In genomic region chr5:112576361-112576992, GRCm38 (mm10) we compare ENCODE assay signal across 8 mouse cellular contexts. TPM values are rescaled to one million over a fixed set of nuclear protein-coding genes. Genes with fewer than 3 reads are reported as not detected.
A peak's percentile ranks its signal among the peaks of the same experiment; 100 is the strongest.
DNase-seq lines count a peak whose midpoint lies in the region; ATAC-seq and TF ChIP-seq lines count a peak whose summit lies in the region.

No protein-coding gene starts in this region.

- WGBS in kidney, embryonic 15.5 days = 2% methylated on average over 48 of the region's 48 CpGs
- under 1% methylated on average over 48 of the region's 48 CpGs for WGBS in forebrain, postnatal 0 days
- 2% methylated on average over 48 of the region's 48 CpGs for WGBS in liver, embryonic 13.5 days (ENCODE audit: insufficient replicate concordance)

- peak overlapping the region; percentile 38 for H3K4me3 ChIP-seq in kidney, embryonic 15.5 days (replicated peaks)
- H3K4me3 ChIP-seq in forebrain, postnatal 0 days (ENCODE audit: low read depth, low read length) = peak overlapping the region; percentile 73
- H3K4me3 ChIP-seq in liver, embryonic 13.5 days (replicated peaks) = 0 out of 2 replicates have a peak overlapping the region, but pooled peaks have one; percentile 10

- peak; percentile 17; the same call in 1 of the 2 replicates for ATAC-seq in kidney, embryonic 15.5 days (replicated peaks; ENCODE audit: low FRiP score)
- peak; percentile 30 for ATAC-seq in forebrain, postnatal 0 days
- ATAC-seq in liver, embryonic 13.5 days (ENCODE audit: low read depth) = no peak
- ATAC-seq in megakaryocyte-erythroid progenitor cell, adult 5-6 weeks (replicated peaks; ENCODE audit: low FRiP score, low TSS enrichment, poor library complexity, severe bottlenecking) = no peak

- DNase-seq in kidney, postnatal 10 days = no peak
- DNase-seq in cerebellum, adult 8-10 months = peak; percentile 73
- DNase-seq in forebrain, postnatal 0 days = peak; percentile 77
- no peak for DNase-seq in liver, embryonic 13.5 days
- DNase-seq in ovary, postnatal 36 days (ENCODE audit: low spot score) = no peak
- no peak for DNase-seq in Muller cell, postnatal 12 days (ENCODE audit: inconsistent ontology term)

- H3K4me2 ChIP-seq in kidney, embryonic 15.5 days = peak overlapping the region; percentile 58
- H3K4me2 ChIP-seq in forebrain, postnatal 0 days (ENCODE audit: low read depth) = peak overlapping the region; percentile 77
- peak overlapping the region; percentile 28 for H3K4me2 ChIP-seq in liver, embryonic 13.5 days

- TF ChIP-seq CTCF in forebrain, postnatal 0 days (IDR thresholded peaks at IDR 0.05; ENCODE audit: low read depth) = no peak

- no peak overlapping the region for H3K27ac ChIP-seq in kidney, embryonic 15.5 days
- H3K27ac ChIP-seq in forebrain, postnatal 0 days (ENCODE audit: low read depth, low read length) = peak overlapping the region; percentile 88
- no peak overlapping the region for H3K27ac ChIP-seq in liver, embryonic 13.5 days

- no peaks in the 10 kb centered on the region for H3K9me3 ChIP-seq in kidney, embryonic 15.5 days (replicated peaks)
- no peaks in the 10 kb centered on the region for H3K9me3 ChIP-seq in forebrain, postnatal 0 days (ENCODE audit: low read length)
- H3K9me3 ChIP-seq in liver, embryonic 13.5 days (replicated peaks) = 0 out of 2 replicates have a peak, but pooled peaks cover 3% of the 10 kb centered on the region

- H3K9ac ChIP-seq in kidney, embryonic 15.5 days = no peak overlapping the region
- H3K9ac ChIP-seq in forebrain, postnatal 0 days = peak overlapping the region; percentile 91
- H3K9ac ChIP-seq in liver, embryonic 13.5 days = no peak overlapping the region

- peaks cover 20% of the 10 kb centered on the region for H3K4me1 ChIP-seq in kidney, embryonic 15.5 days
- H3K4me1 ChIP-seq in forebrain, postnatal 0 days (ENCODE audit: insufficient read depth) = peaks cover 19% of the 10 kb centered on the region; the same call in 1 of the 2 replicates
- no peaks in the 10 kb centered on the region for H3K4me1 ChIP-seq in liver, embryonic 13.5 days (replicated peaks)

- H3K36me3 ChIP-seq in kidney, embryonic 15.5 days = no peaks in the 10 kb centered on the region
- H3K36me3 ChIP-seq in forebrain, postnatal 0 days (ENCODE audit: insufficient read depth) = no peaks in the 10 kb centered on the region
- no peaks in the 10 kb centered on the region for H3K36me3 ChIP-seq in liver, embryonic 13.5 days

- H3K27me3 ChIP-seq in kidney, embryonic 15.5 days = peaks cover 87% of the 10 kb centered on the region
- H3K27me3 ChIP-seq in forebrain, postnatal 0 days (ENCODE audit: insufficient read depth, low read length) = no peaks in the 10 kb centered on the region
- peaks cover 55% of the 10 kb centered on the region for H3K27me3 ChIP-seq in liver, embryonic 13.5 days

RNA-seq across cellular contexts. Expression of gene Sez6l, which starts 0.5 kb away (rescaled TPM):
- polyA plus RNA-seq in kidney, embryonic 15.5 days (2015; fragmentation: Nextera tagmentation; extraction: Ambion mirVana) = 0.41 and 0.82 TPM in 2 replicates
- total RNA-seq in forebrain, postnatal 0 days (2014; rRNA removed) = 46.3 and 73.8 TPM in 2 replicates
- 28.3 and 48.4 TPM in 2 replicates for polyA plus RNA-seq in forebrain, postnatal 0 days (2015; fragmentation: Nextera tagmentation; extraction: Ambion mirVana)
- 0.05 and 0.06 TPM in 2 replicates for polyA plus RNA-seq in liver, embryonic 13.5 days (2015; fragmentation: Nextera tagmentation; extraction: Ambion mirVana)
- total RNA-seq in megakaryocyte-erythroid progenitor cell, adult 5-6 weeks (2014; fragmentation: Nextera tagmentation) = not detected in 2 replicates
- not detected in 2 replicates for total RNA-seq in megakaryocyte-erythroid progenitor cell, adult 5-6 weeks (2017)

Comparison
In these comparisons a context has a peak if more than half of its experiments do, and no peak if none do; other contexts are left out.
1. ATAC-seq: peak in kidney, embryonic 15.5 days (single experiment) and forebrain, postnatal 0 days (single experiment); none in liver, embryonic 13.5 days (single experiment) and megakaryocyte-erythroid progenitor cell, adult 5-6 weeks (single experiment).
2. H3K4me3 ChIP-seq: peak in every context shown above with its lines; median percentile 73 in forebrain, postnatal 0 days; 38 in kidney, embryonic 15.5 days; 10 in liver, embryonic 13.5 days.
3. DNase-seq: peak in cerebellum, adult 8-10 months (single experiment) and forebrain, postnatal 0 days (single experiment); none in kidney, postnatal 10 days (single experiment), liver, embryonic 13.5 days (single experiment), ovary, postnatal 36 days (single experiment) and Muller cell, postnatal 12 days (single experiment).
4. RNA of gene Sez6l, which starts 0.5 kb away (polyA plus RNA-seq): 28.3 to 48.4 TPM in forebrain, postnatal 0 days; 0.41 to 0.82 TPM in kidney, embryonic 15.5 days and 0.05 to 0.06 TPM in liver, embryonic 13.5 days; every median in the first group is over 10 times any median in the second.
5. Peak in every context shown above with its lines, with median percentiles within 50 percentile points of each other: H3K4me2 ChIP-seq.